In the genomic region with DNA sequence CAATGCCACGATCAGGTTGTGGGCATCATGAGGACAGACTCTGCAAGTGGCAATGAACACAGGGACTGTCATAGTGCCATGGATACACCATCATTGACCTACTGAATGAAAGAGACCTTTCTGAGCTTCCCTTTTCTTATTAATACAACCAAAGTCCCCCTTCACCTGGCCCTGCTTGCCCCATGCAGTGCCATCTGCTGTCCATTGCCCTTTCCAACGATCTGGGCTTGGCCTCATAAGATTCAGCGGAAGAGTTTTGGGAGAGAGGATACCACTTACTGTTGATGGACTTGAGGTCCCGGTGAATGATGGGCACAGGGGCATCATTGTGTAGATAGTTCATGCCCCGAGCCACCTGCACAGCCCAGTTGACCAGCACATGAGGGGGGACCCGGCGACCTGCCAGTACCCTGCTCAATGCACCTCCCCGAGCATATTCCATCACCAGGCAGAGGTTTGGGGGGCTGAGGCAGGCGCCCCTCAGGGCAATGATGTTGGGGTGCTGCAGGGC, we compare ENCODE assay signal across 7 mouse cellular contexts. TPM values are rescaled to one million over a fixed set of nuclear protein-coding genes. Genes with fewer than 3 reads are reported as not detected.
DNase-seq lines count a peak whose midpoint lies in the region; ATAC-seq and TF ChIP-seq lines count a peak whose summit lies in the region.

No protein-coding gene starts in this region.

- no peak for TF ChIP-seq POLR2A in embryonic fibroblast, embryonic 13.5 days (IDR thresholded peaks at IDR 0.05; ENCODE audit: low read depth, low read length)
- no peak for TF ChIP-seq POLR2A in olfactory bulb, adult 2 months (IDR thresholded peaks at IDR 0.05; ENCODE audit: insufficient read depth, low read depth, low read length)

- no peak for DNase-seq in lung, postnatal 25 days (ENCODE audit: low spot score)
- no peak for DNase-seq in limb, embryonic 11.5 days (ENCODE audit: low spot score)
- DNase-seq in embryo, embryonic 10.5 days (ENCODE audit: low spot score): no peak

- peak overlapping the region; percentile 91 for H3K4me3 ChIP-seq in lung, embryonic 16.5 days (ENCODE audit: low read length)
- peak overlapping the region; percentile 57 for H3K4me3 ChIP-seq in embryonic fibroblast, embryonic 13.5 days (ENCODE audit: insufficient read depth, low read length)
- H3K4me3 ChIP-seq in limb, embryonic 11.5 days (ENCODE audit: low read depth, low read length): peak overlapping the region; percentile 89
- peak overlapping the region; percentile 82 for H3K4me3 ChIP-seq in olfactory bulb, adult 2 months (ENCODE audit: insufficient read depth, low read depth, low read length)

- peak overlapping the region; percentile 86 for H3K9ac ChIP-seq in lung, embryonic 16.5 days (ENCODE audit: low read length)
- peak overlapping the region; percentile 79 for H3K9ac ChIP-seq in limb, embryonic 11.5 days (ENCODE audit: low read length)

- WGBS in lung, embryonic 16.5 days: 42% methylated on average over 9 of the region's 9 CpGs
- WGBS in limb, embryonic 11.5 days: 60% methylated on average over 9 of the region's 9 CpGs
- WGBS in olfactory bulb, adult 2 months: 23% methylated on average over 9 of the region's 9 CpGs

- peak overlapping the region; percentile 100 for H3K4me2 ChIP-seq in lung, embryonic 16.5 days (ENCODE audit: low read depth, low read length)
- peak overlapping the region; percentile 100 for H3K4me2 ChIP-seq in limb, embryonic 11.5 days (ENCODE audit: low read depth, severe bottlenecking)

- peaks cover 19% of the 10 kb centered on the region for H3K4me1 ChIP-seq in lung, embryonic 16.5 days (replicated peaks; ENCODE audit: control insufficient read depth, insufficient read depth, low read length)
- H3K4me1 ChIP-seq in embryonic fibroblast, embryonic 13.5 days (ENCODE audit: control insufficient read depth, insufficient read depth, low read length): peaks cover 5% of the 10 kb centered on the region; the same call in 1 of the 2 replicates
- H3K4me1 ChIP-seq in limb, embryonic 11.5 days (ENCODE audit: control insufficient read depth, insufficient read depth, low read length): peaks cover 6% of the 10 kb centered on the region; the same call in 1 of the 2 replicates
- H3K4me1 ChIP-seq in olfactory bulb, adult 2 months (ENCODE audit: control insufficient read depth, insufficient read depth, low read length): peaks cover 25% of the 10 kb centered on the region

- no peaks in the 10 kb centered on the region for H3K27me3 ChIP-seq in lung, embryonic 16.5 days (ENCODE audit: control insufficient read depth, insufficient read depth, low read depth, low read length)
- H3K27me3 ChIP-seq in limb, embryonic 11.5 days (ENCODE audit: control insufficient read depth, insufficient read depth, low read length): no peaks in the 10 kb centered on the region

- H3K36me3 ChIP-seq in lung, embryonic 16.5 days (ENCODE audit: control insufficient read depth, insufficient read depth, low read length): no peaks in the 10 kb centered on the region; the same call in 1 of the 2 replicates
- no peaks in the 10 kb centered on the region; the same call in 1 of the 2 replicates for H3K36me3 ChIP-seq in limb, embryonic 11.5 days (ENCODE audit: control insufficient read depth, insufficient read depth, low read length)

- no peak for ATAC-seq in lung, embryonic 16.5 days (ENCODE audit: low read depth)
- no peak for ATAC-seq in limb, embryonic 11.5 days (ENCODE audit: insufficient number of reproducible peaks, low FRiP score, low TSS enrichment, low read depth)
- ATAC-seq in frontal cortex, adult (ENCODE audit: low TSS enrichment): no peak

- no peak for TF ChIP-seq CTCF in embryonic fibroblast, embryonic 13.5 days (IDR thresholded peaks at IDR 0.05; ENCODE audit: borderline replicate concordance, insufficient read depth, low read length)
- TF ChIP-seq CTCF in olfactory bulb, adult 2 months (IDR thresholded peaks at IDR 0.05; ENCODE audit: insufficient read depth, low read depth, low read length): no peak

- no peaks in the 10 kb centered on the region for H3K9me3 ChIP-seq in lung, embryonic 16.5 days (ENCODE audit: control insufficient read depth, low read length)
- no peaks in the 10 kb centered on the region for H3K9me3 ChIP-seq in limb, embryonic 11.5 days (ENCODE audit: control insufficient read depth, low read length)

- H3K27ac ChIP-seq in lung, embryonic 16.5 days (ENCODE audit: low read length): no peak overlapping the region
- no peak overlapping the region for H3K27ac ChIP-seq in embryonic fibroblast, embryonic 13.5 days (ENCODE audit: insufficient read depth, low read length)
- H3K27ac ChIP-seq in limb, embryonic 11.5 days (replicated peaks; ENCODE audit: low read depth, low read length): no peak overlapping the region
- H3K27ac ChIP-seq in olfactory bulb, adult 2 months (ENCODE audit: insufficient read depth, low read depth, low read length): no peak overlapping the region

RNA-seq across cellular contexts. Expression of a gene that starts 1.3 kb away (rescaled TPM):
- polyA plus RNA-seq in lung, embryonic 16.5 days (2015; fragmentation: Nextera tagmentation; extraction: Ambion mirVana): 4.6 and 5.0 TPM in 2 replicates
- 26.2 and 28.1 TPM in 2 replicates for polyA plus RNA-seq in embryonic fibroblast, embryonic 13.5 days (2011; ENCODE audit: insufficient read length, low read depth, missing spikeins)
- 6.8 and 8.6 TPM in 2 replicates for polyA plus RNA-seq in limb, embryonic 11.5 days (2014; fragmentation: Nextera tagmentation; extraction: Ambion mirVana)
- not detected in 2 replicates for polyA plus RNA-seq in olfactory bulb, adult 2 months (2012; ENCODE audit: insufficient read depth, insufficient read length, low replicate concordance, missing spikeins)

RNA-seq across cellular contexts. Expression of a gene that starts 16.0 kb away (rescaled TPM):
- 4.4 and 6.4 TPM in 2 replicates for polyA plus RNA-seq in lung, embryonic 16.5 days (2015; fragmentation: Nextera tagmentation; extraction: Ambion mirVana)
- 1.7 and 2.2 TPM in 2 replicates for polyA plus RNA-seq in embryonic fibroblast, embryonic 13.5 days (2011; ENCODE audit: insufficient read length, low read depth, missing spikeins)
- polyA plus RNA-seq in limb, embryonic 11.5 days (2014; fragmentation: Nextera tagmentation; extraction: Ambion mirVana): 2.8 and 3.1 TPM in 2 replicates
- not detected in 2 replicates for polyA plus RNA-seq in olfactory bulb, adult 2 months (2012; ENCODE audit: insufficient read depth, insufficient read length, low replicate concordance, missing spikeins)

RNA-seq across cellular contexts. Expression of a gene that starts 19.4 kb away (rescaled TPM):
- 0.29 and 0.40 TPM in 2 replicates for polyA plus RNA-seq in lung, embryonic 16.5 days (2015; fragmentation: Nextera tagmentation; extraction: Ambion mirVana)
- polyA plus RNA-seq in embryonic fibroblast, embryonic 13.5 days (2011; ENCODE audit: insufficient read length, low read depth, missing spikeins): not detected in 2 replicates
- 0.15 and 0.34 TPM in 2 replicates for polyA plus RNA-seq in limb, embryonic 11.5 days (2014; fragmentation: Nextera tagmentation; extraction: Ambion mirVana)
- polyA plus RNA-seq in olfactory bulb, adult 2 months (2012; ENCODE audit: insufficient read depth, insufficient read length, low replicate concordance, missing spikeins): not detected in 2 replicates

RNA-seq across cellular contexts. Expression of a gene that starts 58.1 kb away (rescaled TPM):
- polyA plus RNA-seq in lung, embryonic 16.5 days (2015; fragmentation: Nextera tagmentation; extraction: Ambion mirVana): 31.8 and 34.2 TPM in 2 replicates
- polyA plus RNA-seq in embryonic fibroblast, embryonic 13.5 days (2011; ENCODE audit: insufficient read length, low read depth, missing spikeins): 18.1 and 23.5 TPM in 2 replicates
- 45.6 and 49.9 TPM in 2 replicates for polyA plus RNA-seq in limb, embryonic 11.5 days (2014; fragmentation: Nextera tagmentation; extraction: Ambion mirVana)
- polyA plus RNA-seq in olfactory bulb, adult 2 months (2012; ENCODE audit: insufficient read depth, insufficient read length, low replicate concordance, missing spikeins): not detected in 2 replicates
